Mouse (Mus musculus) lung, postnatal 4 days (tissue): ENCODE measurements around the gene Hist1h2ad.

Source experiments
- DNase-seq, 2 experiments: peaks; one replicate each; pipeline ENCODE4 v3.0.0; 2021

The Hist1h2ad gene

GRCm38 (mm10) chr13:23622861-23623450, 48.8 kb downstream of the Hist1h2ad start:
- peak in 1 of 2 experiments; percentile 20 for DNase-seq
